Mouse (Mus musculus) mouse embryonic stem cell (cell line): Measurements from ENCODE around the gene Ptprn.
"Not testable (repeated sequence)": the region's sequence is repeated elsewhere in the genome, so short reads cannot be mapped to it uniquely, and the experiment has no call there.

Experiments
- in situ Hi-C, 2 experiments: fragments of 300-500 bp; cut with MboI; formaldehyde crosslinking; loops; 1 replicate in 1 of 2; 3 replicates in 1 of 2; pipeline ENCODE4 v1.14.3; 2019 to 2020; ENCODE audit warnings: low sequenced_read_pairs in 2 of 2, low pct_unique_long_range_greater_than_20kb in 1 of 2, mixed read lengths in 1 of 2; ENCODE audit not compliant: unreplicated experiment in 1 of 2

The Ptprn gene

DNA sequence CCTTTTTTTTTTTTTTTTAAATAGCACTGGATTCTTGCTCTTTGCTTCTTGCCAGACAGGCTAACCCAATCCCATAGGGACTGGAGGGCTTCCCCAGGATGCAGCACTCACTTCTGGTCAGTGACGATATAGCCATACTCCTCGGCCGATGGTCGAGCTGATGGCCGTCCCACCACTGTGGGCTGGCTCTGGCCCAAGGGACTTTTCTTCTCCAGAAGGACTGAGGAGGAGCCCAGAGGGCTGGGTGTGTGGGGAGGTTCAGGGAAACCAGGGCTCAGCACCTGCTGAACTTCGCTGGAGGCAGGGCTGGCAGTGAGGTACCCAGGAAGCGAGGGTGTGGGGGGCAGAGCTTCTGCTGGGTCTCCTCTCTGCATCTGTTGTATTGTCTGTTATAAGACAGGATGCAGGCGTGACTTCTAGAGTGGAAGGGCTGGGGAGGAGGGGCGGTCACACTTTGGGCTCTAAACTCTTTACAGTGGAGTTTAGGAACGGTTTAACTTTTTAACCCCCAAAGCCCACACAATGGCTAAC lies 8.7 kb downstream of the Ptprn start:
- in situ Hi-C loops = loop anchor here in 1 of 2 experiments (10.0 kb wide), 1 partner anchor 71 kb away; the partner anchor contains the start of gene Abcb6

DNA sequence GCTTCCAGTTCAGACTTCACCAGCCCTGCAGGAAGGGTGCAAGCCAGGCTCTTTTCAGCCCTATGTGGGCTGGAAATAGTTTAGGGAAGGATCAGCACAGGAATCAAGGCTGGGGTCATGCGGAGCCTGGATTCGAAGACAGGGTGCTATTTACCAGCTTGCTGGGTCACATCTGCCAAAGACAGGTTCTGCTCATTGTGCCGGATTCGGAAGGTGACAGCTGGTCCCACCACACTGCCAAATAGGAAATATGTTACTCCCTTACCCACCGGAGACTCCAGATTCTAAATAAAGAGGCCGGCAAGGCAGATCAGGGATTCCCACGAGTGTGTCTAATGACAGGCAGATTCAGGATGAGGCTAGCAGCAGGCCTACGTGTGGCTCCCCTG lies 9.7 kb downstream of the Ptprn start:
- in situ Hi-C loops = loop anchor here in 1 of 2 experiments (10.0 kb wide), 1 partner anchor 70 kb away; the partner anchor contains the start of gene Abcb6

DNA sequence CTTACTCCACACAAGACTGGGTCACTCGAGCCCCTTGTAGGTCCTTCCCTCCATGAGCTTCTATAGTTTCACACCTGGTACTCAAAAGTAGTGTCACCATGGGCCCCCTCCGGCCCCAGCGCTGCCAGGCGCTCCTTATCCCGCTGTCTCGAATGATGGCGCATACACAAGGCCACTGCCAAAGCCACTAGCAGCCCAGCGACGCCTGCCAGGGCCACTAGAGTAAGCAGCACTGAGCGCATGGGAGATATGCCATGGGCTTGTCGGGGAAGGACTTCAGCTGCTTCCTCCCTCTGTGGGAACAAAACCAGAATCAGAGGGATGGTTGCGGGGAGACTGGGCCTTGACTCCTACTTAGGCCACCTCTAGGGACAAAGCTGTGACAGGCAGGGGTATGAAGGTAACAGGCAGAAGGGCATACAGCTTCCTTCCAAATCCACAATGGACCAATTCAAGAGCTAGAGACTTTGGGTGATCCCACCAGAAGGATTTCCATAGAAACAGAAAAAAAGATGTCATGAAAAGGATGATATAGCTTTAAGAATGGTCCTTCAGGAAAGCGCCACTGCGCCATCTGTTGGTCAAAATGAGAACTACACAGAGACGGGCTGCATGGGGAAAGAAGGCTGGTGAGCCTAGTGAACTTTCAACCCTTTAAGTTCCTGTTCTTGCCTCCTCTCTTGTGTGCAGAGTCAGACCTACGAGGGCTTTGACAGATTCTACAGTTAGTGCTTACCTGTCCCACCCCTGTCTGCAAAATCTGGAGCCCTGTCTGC lies 10.3 kb downstream of the Ptprn start:
- in situ Hi-C loops = loop anchor here in 1 of 2 experiments (10.0 kb wide), 1 partner anchor 69 kb away; the partner anchor contains the start of gene Abcb6

DNA sequence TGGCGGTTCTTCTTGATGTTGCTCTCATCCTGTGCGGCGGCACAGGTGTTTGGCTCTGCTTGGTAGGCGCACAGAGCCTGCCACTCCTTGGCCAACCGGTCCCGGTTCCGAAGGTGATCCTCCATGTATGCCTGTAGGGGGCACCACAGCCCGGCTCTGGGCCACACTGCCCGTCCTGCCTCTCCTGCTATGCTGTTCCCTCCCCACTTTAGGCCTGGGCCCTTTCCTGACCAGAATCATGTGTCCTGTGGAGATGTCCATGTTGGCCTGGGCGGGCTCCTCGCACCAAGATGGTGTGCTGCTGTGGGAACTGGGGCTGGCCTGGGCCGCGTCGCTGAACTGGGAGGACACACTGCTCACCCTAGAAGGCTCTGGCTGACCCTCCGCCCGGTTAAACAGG lies 11.3 kb downstream of the Ptprn start:
- in situ Hi-C loops = loop anchor here in 1 of 2 experiments (10.0 kb wide), 1 partner anchor 68 kb away; the partner anchor contains the start of gene Abcb6

DNA sequence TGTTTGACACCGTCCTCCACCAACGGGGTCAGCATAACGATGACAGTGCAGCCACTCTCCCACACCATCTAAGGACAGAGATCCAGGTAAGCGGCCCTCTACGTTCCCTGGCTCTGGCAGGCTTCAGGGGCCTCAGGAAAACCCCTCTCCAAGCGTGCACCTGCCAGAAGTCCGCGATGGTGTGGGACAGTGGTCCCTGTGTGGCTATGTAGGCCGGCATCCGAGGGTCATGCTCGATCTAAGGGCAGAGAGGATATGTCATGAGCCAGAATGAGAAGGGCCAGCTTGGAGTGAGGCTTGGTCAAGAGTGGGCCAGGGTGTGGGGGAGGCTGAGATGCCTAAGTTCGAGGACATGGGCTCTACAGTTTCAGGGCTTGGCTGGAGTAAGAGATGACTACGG lies 12.0 kb downstream of the Ptprn start:
- in situ Hi-C loops = loop anchor here in 1 of 2 experiments (10.0 kb wide), 1 partner anchor 68 kb away; the partner anchor contains the start of gene Abcb6

DNA sequence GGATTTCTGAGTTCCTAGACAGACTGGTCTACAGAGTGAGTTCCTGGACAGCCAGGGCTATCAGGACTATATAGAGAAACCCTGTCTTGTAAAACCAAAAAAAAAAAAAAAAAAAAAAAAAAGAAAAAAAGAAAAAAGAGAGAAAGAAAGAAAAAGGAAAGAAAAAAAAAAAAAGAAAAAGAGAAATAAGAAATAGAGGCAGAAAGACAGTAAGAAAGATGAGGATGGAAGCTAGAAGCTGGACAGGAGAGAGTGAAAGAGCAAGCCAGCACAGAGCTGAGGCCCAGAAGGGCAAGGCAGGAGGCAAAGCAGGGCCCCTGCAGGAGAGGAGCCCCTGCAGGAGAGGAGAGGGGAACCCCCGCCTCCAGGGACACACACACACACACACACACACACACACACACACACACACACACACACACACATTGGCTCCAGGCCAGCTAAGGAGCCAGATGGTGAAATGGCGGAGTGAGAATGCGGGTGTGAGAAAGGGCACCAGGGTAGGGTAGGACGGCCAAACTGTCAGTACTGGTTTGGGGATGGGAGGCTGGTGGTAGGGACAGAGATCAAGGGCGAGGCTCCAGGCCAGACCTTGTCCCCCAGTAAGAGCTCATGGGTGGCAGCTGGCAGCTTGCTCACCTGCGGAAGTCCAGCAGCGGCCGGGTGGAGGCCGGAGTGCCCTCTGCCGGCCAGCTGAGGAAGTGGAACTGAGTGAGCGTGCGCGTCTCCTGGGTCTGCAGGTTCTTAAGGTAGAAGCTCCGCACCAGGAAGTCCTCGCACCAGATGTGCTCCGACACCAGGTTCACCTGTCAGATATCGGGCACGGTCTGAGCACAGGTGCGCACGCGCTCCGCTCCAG lies 13.0 kb downstream of the Ptprn start:
- in situ Hi-C loops = loop anchor here in 1 of 2 experiments (10.0 kb wide), 1 partner anchor 67 kb away; the partner anchor contains the start of gene Abcb6

DNA sequence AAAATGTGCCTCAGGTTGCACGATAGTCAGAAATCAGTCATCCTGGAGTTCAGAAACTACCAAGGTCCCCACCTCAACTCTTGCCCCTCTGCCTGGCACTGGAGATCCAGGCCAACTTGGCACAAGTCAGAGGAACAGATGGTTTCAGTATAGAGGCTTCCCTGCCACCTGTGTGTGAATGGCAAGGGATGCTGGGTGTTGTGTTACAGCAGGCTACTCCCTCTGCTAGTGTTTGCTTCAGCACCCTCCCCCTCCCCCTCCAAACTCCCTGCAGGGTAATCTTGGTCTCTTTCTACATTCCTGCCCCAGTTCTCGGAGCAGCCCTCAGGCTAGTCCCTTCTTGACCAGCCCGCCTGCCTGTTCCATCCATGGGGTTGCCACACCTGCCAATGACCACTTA lies 13.8 kb downstream of the Ptprn start:
- in situ Hi-C loops = loop anchor here in 1 of 2 experiments (10.0 kb wide), 1 partner anchor 66 kb away; the partner anchor contains the start of gene Abcb6

DNA sequence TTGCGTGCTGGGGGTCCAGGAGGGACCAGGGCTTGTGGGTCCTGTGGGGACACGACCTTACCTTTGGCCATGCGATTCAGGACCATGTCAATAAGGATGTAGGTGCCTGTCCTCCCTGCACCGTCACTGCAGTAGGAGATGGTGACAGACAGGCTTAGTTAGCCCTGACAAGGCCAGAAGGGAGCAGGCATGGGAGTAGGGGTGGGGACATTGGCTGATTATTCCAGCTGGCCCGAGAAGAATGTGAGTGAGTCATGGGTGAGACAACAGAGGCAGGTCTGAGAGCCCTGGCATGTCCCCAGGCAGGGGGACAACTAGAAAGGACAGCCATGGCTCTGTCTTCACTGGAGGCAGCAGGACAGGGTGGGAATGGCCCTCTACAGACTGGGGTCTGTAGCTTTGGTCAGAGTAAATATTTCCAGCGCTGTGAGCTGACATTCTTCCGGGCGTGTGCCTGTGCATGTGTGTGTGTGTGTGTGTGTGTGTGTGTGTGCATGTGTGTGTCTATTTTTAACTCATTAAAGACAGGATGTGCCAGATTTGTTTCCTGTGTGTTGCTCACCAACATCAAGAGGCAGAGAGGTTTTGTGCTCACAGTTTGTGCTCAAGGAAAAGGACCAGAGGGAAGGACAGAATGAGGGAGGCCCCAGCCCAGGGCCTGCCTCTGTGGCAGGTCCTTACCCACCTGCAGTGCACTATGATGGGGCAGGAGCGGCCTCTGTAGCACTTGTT lies 16.1 kb downstream of the Ptprn start:
- in situ Hi-C loops = no loop called here

DNA sequence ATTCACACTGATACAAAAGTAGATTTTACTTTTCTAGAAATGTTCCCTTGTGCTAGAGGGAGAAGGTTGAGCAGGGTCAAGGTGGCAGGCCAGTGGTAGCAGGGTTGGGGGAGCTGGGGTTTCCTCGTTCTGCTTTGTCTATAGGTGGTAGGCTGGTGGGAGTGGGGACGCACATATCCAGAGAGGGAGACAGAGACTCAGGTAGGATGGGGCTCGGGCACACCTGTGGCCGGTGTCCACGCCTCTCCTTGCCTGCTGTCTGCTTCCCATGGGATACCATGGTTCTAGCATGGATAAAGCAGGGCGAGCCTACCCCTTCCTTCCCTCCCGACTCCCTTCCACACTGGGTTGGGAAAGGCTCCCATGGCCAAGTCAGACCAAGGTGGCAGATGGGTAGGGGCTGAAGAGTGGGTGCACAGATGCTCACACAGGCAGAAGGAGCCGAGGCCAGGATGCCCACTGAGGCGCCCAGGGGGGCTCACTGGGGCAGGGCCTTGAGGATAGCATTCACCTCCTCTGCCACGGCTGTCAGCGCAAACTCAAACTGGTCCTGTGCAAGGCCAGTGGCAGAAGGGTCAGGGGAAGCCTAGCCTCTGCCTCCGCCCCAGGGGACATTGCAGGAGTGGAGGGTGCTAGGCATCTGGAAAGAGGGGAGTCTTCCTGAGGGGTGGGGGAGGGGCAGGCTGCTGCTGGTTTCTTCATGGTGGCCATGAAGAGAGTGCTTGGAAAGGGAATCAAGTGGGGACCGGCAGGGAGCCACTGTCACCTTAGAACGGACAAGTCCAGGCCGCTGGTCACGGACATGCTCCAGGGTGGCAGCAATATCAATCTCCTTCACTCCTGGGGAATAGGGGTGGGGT lies 17.0 kb downstream of the Ptprn start:
- in situ Hi-C loops = no loop called here

DNA sequence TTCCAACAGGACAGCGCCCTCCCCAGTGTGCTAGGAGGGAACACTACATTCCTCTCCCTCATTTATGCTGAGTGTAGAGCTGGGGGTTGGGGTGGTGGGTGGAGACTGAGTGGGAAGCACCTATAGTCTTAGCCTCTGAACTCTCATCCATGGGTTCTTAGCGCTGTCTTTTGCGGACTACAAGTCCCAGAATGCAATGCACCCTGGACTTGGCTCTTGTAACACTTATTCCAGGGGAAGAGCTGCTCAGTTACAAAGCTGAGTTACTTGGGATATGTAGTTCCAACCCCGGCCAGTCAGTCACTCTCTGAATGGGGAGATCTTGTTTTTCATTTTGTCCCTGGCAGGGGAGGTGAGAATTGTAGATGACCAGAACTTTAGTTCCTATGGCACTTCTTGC lies 19.5 kb downstream of the Ptprn start:
- in situ Hi-C loops = no loop called here

DNA sequence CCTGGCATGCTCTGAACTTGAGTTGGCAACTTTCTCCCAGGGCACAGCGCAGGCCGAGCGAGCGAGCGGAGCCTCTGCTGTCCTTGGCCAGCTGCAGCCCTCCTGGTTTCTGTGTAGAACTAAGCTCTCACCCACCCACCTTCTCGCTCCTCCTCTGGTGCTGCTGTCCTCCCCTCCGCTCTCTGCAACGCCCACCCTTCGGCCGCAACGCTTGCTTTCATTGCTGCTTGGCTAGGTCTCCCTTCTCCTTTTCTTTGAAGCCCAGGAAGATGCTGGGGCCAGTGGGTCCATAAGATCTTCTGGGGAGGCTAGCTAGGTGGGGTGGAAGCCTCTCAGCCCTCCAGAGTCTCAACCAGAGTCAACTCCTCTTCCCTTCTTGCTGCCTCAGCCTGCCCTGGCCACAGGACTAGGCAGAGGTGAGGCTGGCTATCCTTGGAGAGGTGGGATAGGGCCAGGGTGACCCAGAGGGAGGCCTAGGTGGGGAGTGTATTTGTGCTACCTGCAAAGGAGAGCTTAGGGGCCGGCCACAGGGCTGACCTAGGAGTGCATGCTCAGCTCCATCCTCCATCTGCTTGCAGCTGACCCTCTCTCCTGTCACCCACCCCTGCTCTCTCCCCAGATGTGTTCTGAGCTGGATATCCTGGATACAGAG lies 20.0 kb downstream of the Ptprn start:
- in situ Hi-C loops = no loop called here

DNA sequence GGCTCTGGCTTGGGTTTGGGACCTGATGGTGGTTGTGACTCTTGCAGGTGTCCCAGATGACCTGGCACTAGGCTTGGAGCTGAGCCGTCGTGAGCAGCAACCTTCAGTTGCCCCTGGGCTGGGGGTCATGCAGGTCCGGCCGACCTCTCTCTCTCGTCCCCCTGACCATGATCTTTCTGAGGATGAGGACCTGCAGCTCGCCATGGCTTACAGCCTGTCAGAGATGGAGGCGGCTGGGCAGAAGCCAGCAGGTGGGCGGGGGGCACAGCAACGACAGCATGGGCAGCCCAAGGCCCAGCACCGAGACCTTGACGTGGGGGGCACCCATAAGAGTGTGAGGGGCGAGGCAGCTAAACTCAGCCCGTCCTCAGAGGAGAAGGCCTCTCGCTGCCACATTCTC lies 20.9 kb downstream of the Ptprn start:
- in situ Hi-C loops = no loop called here

DNA sequence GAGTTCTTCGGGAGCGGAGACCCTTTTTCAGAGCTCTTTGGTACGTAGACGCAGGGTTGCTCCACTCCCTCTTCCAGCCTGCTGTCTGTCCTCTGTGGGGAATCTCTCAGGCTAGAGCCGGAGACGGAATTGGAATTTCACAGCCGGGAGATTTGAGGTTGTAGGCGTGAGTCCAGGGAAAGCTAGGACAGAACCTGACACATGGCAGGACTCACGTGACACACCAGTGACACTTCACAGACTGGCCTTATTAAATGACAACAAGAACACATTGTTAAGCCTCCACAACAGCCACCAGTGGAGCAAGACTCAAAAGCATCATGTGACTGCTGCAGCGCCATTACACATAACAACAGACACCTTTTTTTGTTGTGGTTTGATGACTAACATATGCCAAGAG lies 24.7 kb downstream of the Ptprn start:
- in situ Hi-C loops = no loop called here

DNA sequence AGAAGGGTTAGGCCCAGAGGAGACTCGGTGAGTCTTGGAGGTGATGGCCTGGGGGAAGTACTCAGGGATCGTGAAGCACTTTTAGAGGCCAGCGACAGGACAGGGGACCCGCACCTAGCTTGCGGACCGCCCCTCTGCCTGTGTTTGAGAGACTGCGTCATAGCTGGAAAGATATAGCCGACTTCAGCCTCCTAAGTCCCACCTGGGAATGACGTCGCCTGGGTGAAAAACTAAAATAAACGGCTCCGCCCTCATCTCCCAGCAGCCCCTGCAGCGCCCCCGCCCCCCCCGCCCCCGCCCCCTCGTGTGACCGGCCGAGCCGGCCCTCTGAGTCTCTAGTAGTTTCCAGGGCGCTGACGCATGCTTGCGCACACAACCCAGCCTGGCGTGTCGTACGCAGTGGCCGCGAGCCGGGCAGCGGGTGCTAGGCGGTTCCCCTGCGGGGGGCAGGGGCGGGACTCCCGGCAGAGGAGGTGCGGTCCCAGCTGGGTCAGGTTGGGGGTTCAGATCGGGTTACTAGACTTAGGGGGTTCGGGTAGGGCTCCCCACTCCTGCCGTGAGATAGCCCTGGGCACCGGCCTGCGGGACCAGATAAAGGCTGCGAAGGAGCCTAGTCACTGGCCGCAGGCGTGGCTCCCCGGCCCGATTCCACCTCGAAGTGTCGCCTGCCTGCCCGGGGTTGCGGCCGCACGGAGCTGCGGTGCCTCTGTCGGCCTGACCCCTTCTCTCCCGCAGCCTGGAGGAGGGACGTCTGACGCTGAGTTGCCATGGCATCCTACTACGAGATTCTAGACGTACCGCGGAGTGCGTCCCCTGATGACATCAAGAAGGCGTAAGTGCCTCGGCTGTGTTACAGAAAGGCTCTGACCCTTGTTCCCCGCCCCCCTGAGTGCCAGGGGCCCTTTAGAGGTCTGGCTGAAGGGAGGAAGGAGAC lies 27.9 kb downstream of the Ptprn start, which contains the start of gene Dnajb2:
Dnajb2 (plus strand) TSS at position 290 of the 934 bp plus-strand sequence.
- in situ Hi-C loops = no loop called here

DNA sequence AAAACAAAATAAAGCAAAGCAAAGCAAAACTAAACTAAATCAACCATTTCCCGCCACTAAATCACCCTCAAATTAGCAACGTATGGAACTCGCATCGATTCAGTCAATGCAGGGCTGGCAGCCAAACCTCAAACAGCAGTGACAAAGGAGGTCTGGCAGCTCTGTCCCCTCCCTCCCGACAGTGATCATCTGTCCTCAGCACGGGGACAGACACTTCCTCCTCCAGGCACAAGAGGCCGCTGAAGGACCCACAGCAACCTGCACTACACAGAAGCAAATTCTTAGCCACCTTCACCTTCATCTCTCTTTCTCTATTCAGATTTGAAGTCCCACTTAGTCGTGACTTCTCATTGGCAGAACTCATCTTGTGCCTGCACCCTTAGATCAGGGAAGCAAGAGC lies 29.7 kb downstream of the Ptprn start:
- in situ Hi-C loops = no loop called here

DNA sequence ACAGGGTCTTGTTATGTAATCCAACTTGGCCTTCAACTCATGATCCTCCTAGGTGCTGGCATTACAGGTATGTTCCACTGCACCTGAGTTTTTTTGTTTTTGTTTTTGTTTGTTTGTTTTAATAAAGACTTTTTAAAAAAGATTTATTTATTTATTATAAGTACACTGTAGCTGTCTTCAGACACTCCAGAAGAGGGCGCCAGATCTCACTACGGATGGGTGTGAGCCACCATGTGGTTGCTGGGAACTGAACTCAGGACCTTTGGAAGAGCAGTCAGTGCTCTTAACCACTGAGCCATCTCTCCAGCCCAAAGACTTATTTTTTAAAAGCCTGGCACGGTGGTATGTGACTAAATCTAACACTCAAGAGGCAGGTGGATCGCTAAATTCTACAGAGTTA lies 31.8 kb downstream of the Ptprn start:
- in situ Hi-C loops = not testable (repeated sequence)
